Mouse (Mus musculus) cortical plate, adult 2 months (tissue): ENCODE measurements around the gene Mmel1.

Experiments
- CTCF ChIP-seq: fragments of 200-500 bp; IDR thresholded peaks from 2 replicates; pipeline ENCODE4 v1.5.1; 2011; ENCODE audit warnings: mild to moderate bottlenecking, control low read depth, low read length; ENCODE audit not compliant: insufficient read depth; ENCODE audit errors: extremely low read depth
- POLR2A ChIP-seq: fragments of 200-500 bp; IDR thresholded peaks from 2 replicates; pipeline ENCODE4 v1.6.1; 2011; ENCODE audit warnings: mild to moderate bottlenecking, low read length, control low read depth; ENCODE audit not compliant: insufficient read depth; ENCODE audit errors: extremely low read depth

DNA sequence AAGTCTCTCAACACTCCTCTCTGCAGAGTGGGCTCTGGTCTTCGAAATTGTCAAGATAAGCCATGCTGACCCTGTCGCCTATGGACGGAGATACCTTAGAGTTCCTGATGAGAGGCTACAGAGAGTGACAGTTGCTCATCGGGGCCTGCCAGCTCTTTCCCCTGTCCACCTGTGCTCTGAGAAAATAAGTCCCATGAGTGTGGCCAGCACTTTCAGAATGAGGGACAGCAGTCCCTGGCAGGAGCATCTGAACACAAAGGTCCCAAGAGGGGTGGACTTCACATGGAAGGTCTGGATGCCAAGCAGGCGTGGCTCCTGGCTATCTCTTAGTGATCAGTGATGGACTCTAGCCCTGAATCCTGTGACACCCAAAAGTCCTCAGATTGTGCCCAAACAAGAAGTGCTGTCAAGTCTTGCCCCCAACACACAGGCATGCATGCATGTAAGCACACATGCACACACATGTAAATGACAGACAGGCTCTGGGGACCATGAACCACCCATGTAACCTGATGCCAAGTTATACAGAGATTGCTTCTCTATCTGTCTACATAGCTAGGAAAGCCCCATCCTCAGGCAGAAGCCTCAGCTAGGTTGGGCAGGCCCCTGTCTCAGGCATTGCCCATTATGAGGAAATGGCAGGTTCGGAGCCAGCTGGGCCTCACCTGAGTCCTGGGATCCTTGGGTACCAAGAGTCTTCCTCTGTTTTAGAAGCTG is 74.1 kb downstream of the Mmel1 start:
- TF ChIP-seq POLR2A (no peak), CTCF (no peak)
